Mouse (Mus musculus): ENCODE results near the gene Neil3. TPM values are rescaled to one million over a fixed set of nuclear protein-coding genes. Genes with fewer than 3 reads are reported as not detected.
"Not testable (repeated sequence)": the region's sequence is repeated elsewhere in the genome, so short reads cannot be mapped to it uniquely, and the experiment has no call there.

Neil3 gene
- polyA plus RNA-seq, 1 experiment = 2.0 TPM

DNA sequence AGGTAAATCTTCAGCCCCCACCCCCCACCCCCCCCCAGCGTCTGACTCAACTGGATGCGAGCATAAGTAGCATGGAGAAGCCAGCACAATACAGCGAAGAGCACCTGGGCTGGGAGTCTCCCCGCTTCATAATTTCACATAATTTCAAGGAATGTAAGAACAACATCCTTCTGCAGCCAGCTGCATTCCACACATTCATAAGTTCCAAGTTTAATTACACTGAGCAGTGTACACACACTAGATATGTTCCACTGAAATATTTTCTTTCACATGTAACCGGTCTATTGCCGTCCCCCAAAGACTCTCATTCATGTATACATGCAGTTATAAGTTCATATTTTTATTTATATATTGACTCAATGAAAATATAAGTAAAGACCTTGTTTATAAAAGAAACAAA lies 72.6 kb downstream of the Neil3 start:
- TF ChIP-seq MYOG (IDR thresholded peaks at IDR 0.05; ENCODE audit: control insufficient read depth in 1 of 3, insufficient read depth in 1 of 3, insufficient read length in 2 of 3, low read depth in 2 of 3) (no peak), TCF12 (IDR thresholded peaks at IDR 0.05; ENCODE audit: insufficient read depth, poor library complexity, severe bottlenecking) (no peak), SRF (IDR thresholded peaks at IDR 0.05; ENCODE audit: control insufficient read depth, insufficient read length, low read depth) (no peak), CEBPB (IDR thresholded peaks at IDR 0.05; ENCODE audit: insufficient read depth, poor library complexity, severe bottlenecking) (no peak), TCF3 (IDR thresholded peaks at IDR 0.05; ENCODE audit: insufficient read length, low read depth) (no peak), USF1 (IDR thresholded peaks at IDR 0.05; ENCODE audit: low read depth) (no peak), MYOD1 (IDR thresholded peaks at IDR 0.05; ENCODE audit: control insufficient read depth in 1 of 3, insufficient read length in 2 of 3, low read depth in 2 of 3) (no peak), E2F4 (IDR thresholded peaks at IDR 0.05; ENCODE audit: insufficient read depth) (no peak), POLR2A (IDR thresholded peaks at IDR 0.05; ENCODE audit: insufficient read length, low read depth) (no peak), MAX (IDR thresholded peaks at IDR 0.05; ENCODE audit: low read depth) (no peak), POLR2AphosphoS2 (IDR thresholded peaks at IDR 0.05; ENCODE audit: insufficient read length, low read depth) (no peak), REST (IDR thresholded peaks at IDR 0.05; ENCODE audit: insufficient read depth, insufficient read length) (no peak)
- Histone ChIP-seq H3ac (ENCODE audit: control insufficient read depth, insufficient read length) (no peak overlapping the region), H3K4me3 (no peak overlapping the region), H3K4me2 (ENCODE audit: low read depth) (no peak overlapping the region), H3K79me2 (ENCODE audit: control insufficient read depth, insufficient read depth) (no peaks in the 10 kb centered on the region), H3K27me3 (ENCODE audit: control insufficient read depth, insufficient read depth, insufficient read length) (no peaks in the 10 kb centered on the region), H3K36me3 (ENCODE audit: control insufficient read depth, insufficient read depth) (no peaks in the 10 kb centered on the region)

- Histone ChIP-seq H3ac (ENCODE audit: control insufficient read depth, insufficient read length) (no peak overlapping the region), H3K27me3 (ENCODE audit: control insufficient read depth, insufficient read depth, insufficient read length) (no peaks in the 10 kb centered on the region), H3K79me2 (ENCODE audit: control insufficient read depth, insufficient read depth) (no peaks in the 10 kb centered on the region), H3K4me3 (no peak overlapping the region), H3K4me2 (ENCODE audit: low read depth) (no peak overlapping the region), H3K36me3 (ENCODE audit: control insufficient read depth, insufficient read depth) (no peaks in the 10 kb centered on the region)
- TF ChIP-seq POLR2A (IDR thresholded peaks at IDR 0.05; ENCODE audit: insufficient read length, low read depth) = no peak
- no peak for TF ChIP-seq MYOD1 (IDR thresholded peaks at IDR 0.05; ENCODE audit: control insufficient read depth in 1 of 3, insufficient read length in 2 of 3, low read depth in 2 of 3)
- no peak for TF ChIP-seq E2F4 (IDR thresholded peaks at IDR 0.05; ENCODE audit: insufficient read depth)
- no peak for TF ChIP-seq USF1 (IDR thresholded peaks at IDR 0.05; ENCODE audit: low read depth)
- TF ChIP-seq TCF3 (IDR thresholded peaks at IDR 0.05; ENCODE audit: insufficient read length, low read depth) = no peak
These were observed 76.3 kb downstream of the Neil3 start for GRCm38 (mm10) chr8:53562441-53563040.

GRCm38 (mm10) chr8:53539585-53539984 lies 99.3 kb downstream of the Neil3 start:
- no peak for TF ChIP-seq TCF12 (IDR thresholded peaks at IDR 0.05; ENCODE audit: insufficient read depth, poor library complexity, severe bottlenecking)
- TF ChIP-seq CEBPB (IDR thresholded peaks at IDR 0.05; ENCODE audit: insufficient read depth, poor library complexity, severe bottlenecking) = no peak
- no peak for TF ChIP-seq MYOD1 (IDR thresholded peaks at IDR 0.05; ENCODE audit: control insufficient read depth in 1 of 3, insufficient read length in 2 of 3, low read depth in 2 of 3)
- no peak for TF ChIP-seq REST (IDR thresholded peaks at IDR 0.05; ENCODE audit: insufficient read depth, insufficient read length)
- no peak for TF ChIP-seq POLR2AphosphoS2 (IDR thresholded peaks at IDR 0.05; ENCODE audit: insufficient read length, low read depth)
- no peaks in the 10 kb centered on the region for H3K79me2 ChIP-seq (ENCODE audit: control insufficient read depth, insufficient read depth)
- no peak overlapping the region for H3K4me2 ChIP-seq (ENCODE audit: low read depth)
- no peaks in the 10 kb centered on the region for H3K36me3 ChIP-seq (ENCODE audit: control insufficient read depth, insufficient read depth)
- H3ac ChIP-seq (ENCODE audit: control insufficient read depth, insufficient read length) = no peak overlapping the region
- H3K4me3 ChIP-seq = no peak overlapping the region
- no peaks in the 10 kb centered on the region for H3K27me3 ChIP-seq (ENCODE audit: control insufficient read depth, insufficient read depth, insufficient read length)

DNA sequence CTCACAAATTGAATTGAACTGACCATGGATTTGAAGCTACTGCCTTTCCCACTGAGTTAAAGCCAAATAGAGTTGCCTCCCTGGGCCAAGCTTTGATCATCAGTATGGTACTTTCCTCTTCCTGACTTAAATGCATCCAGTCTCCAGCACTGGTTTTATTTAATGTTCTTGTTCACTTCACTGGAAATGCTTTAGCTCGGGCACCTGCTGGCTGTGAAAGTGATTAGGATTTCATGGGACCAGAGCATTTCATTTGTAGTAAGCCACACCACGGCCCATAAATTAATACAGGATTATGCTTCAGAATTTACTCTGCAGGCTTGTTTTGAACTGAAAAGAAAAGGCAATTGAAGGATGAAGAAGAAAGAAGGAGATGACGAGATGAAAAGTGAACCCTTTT lies 100.8 kb downstream of the Neil3 start:
- H3K27me3 ChIP-seq (ENCODE audit: control insufficient read depth, insufficient read depth, insufficient read length); H3K4me2 ChIP-seq (ENCODE audit: low read depth); H3K4me3 ChIP-seq; H3K79me2 ChIP-seq (ENCODE audit: control insufficient read depth, insufficient read depth); H3ac ChIP-seq (ENCODE audit: control insufficient read depth, insufficient read length); H3K36me3 ChIP-seq (ENCODE audit: control insufficient read depth, insufficient read depth): not testable (repeated sequence)

Other genes starting within 250 kb of the Neil3 start
- 37.3 TPM for gene Aga, start 127.3 kb downstream of the Neil3 start, polyA plus RNA-seq (2012; fragmentation: generic; extraction: Trizol)

Data from myocyte (in vitro differentiated cells).